Mouse (Mus musculus) central nervous system, embryonic 11.5 days (tissue): ENCODE measurements around the gene Slc2a3. TPM values are rescaled to one million over a fixed set of nuclear protein-coding genes. Genes with fewer than 3 reads are reported as not detected.

Experiments used
- polyA plus RNA-seq: library from polyadenylated mRNA; depleted of rRNA; stranded (reverse); fragments of >200 nt; gene quantifications from 2 replicates; pipeline ENCODE4 v1.2.3, GENCODE M21; 2012; rRNA removed

The Slc2a3 gene
- 14.9 and 19.4 TPM in 2 replicates for polyA plus RNA-seq

DNA sequence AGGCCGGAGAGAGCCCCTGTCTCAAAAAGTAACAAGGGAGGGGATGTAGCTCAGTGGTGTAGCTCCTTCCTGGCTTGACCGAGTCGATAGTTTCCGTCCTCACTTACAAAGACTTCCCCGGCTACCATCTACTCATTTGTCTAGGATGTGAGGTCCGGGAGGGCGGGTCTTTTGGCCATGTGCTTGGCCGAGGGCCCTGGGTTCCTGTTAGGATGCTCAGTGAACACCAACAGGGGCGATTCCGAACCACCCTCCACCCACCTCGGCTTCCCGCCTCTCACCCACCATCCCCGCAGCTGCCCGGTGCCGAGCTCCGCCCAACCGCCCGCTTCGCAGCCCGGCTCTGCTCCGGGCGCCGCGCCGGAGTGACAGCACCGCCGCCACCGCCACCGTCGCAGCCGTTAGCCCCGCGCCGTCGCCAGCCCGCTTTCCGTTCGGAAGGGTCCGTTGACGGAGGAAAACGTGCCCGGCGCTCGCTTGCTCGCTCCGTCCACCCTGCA, at the start of gene Slc2a3:
Slc2a3 (minus strand) TSS at position 340 of the 500 bp plus-strand sequence.

GRCm38 (mm10) chr6:122819306-122820070, 18.0 kb upstream of the Slc2a3 start, which contains the start of gene Foxj2:
Gene Foxj2 (plus strand): TSS chr6:122819914.

DNA sequence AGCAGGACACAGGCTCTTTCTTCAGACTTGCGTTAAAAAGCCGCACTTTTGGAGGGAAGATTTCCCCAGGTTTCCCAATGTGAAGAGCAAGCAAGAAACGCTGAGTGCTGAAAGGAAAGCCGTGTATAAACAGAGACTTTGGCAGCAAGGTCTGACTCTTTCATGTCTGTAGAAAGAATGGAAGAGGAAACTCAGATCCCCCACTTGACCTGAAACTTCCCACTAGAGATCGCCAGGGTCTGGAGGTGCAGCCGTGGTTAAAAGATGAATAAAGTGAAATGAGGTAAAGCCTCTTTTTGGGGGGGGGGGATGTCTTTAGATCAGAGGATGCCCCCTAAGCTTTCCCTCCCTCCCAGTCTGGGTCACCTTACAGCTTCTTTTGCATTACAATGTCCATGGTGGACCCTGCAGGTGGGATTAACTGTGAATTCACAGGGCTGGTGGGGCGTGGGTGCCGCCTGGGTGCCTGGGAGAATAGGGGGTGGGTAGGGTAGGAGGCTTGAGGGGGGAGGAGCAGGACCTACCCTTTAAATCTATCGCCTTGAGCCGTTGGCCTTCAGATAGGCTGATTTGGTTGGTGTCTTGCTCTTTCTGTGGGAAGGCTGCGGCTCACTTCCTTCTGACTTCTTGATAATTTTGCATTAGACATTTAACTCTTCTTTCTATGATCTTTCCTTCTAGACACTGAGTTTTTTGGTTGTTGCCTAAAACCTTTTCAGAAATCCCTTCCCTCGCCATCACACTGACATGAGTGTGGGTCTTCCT, 94.2 kb downstream of the Slc2a3 start, which contains the start of gene Nanog:
Nanog (plus strand) TSS at position 454 of the 765 bp plus-strand sequence.

Other genes with a start within 250 kb of the Slc2a3 start
- gene Aicda, start 247.8 kb downstream of the Slc2a3 start, polyA plus RNA-seq: 0.06 TPM in 2 replicates
- 3.2 and 3.8 TPM in 2 replicates for gene Apobec1, start 199.2 kb downstream of the Slc2a3 start, polyA plus RNA-seq
- 0.36 and 0.42 TPM in 2 replicates for gene Gdf3, start 191.6 kb downstream of the Slc2a3 start, polyA plus RNA-seq
- gene Dppa3, start 175.2 kb downstream of the Slc2a3 start, polyA plus RNA-seq: 0.48 TPM in 1 of 2 replicates, not detected in the other
- 0.14 and 0.43 TPM in 2 replicates for gene Nanog, start 94.2 kb downstream of the Slc2a3 start, polyA plus RNA-seq
- gene Foxj2, start 18.3 kb upstream of the Slc2a3 start, polyA plus RNA-seq: 3.9 and 6.4 TPM in 2 replicates
- gene C3ar1, start 54.5 kb upstream of the Slc2a3 start, polyA plus RNA-seq: 1.1 and 2.0 TPM in 2 replicates
- gene Necap1, start 72.8 kb upstream of the Slc2a3 start, polyA plus RNA-seq: 22.8 and 42.8 TPM in 2 replicates
- 0.96 and 0.99 TPM in 2 replicates for gene Clec4a1, start 120.2 kb upstream of the Slc2a3 start, polyA plus RNA-seq
- 0.25 and 0.30 TPM in 2 replicates for gene Clec4a3, start 150.9 kb upstream of the Slc2a3 start, polyA plus RNA-seq
- gene Clec4a4, start 188.7 kb upstream of the Slc2a3 start, polyA plus RNA-seq: not detected in 2 replicates
- gene Clec4b1, start 248.3 kb upstream of the Slc2a3 start, polyA plus RNA-seq: not detected in 2 replicates